Mouse (Mus musculus) right cerebral cortex, postnatal 4 days (tissue): ENCODE results near the gene Abcc1.

Experiments used
- DNase-seq: peaks from one replicate; pipeline ENCODE4 v3.0.0-alpha.2; 2022

Gene Abcc1

DNA sequence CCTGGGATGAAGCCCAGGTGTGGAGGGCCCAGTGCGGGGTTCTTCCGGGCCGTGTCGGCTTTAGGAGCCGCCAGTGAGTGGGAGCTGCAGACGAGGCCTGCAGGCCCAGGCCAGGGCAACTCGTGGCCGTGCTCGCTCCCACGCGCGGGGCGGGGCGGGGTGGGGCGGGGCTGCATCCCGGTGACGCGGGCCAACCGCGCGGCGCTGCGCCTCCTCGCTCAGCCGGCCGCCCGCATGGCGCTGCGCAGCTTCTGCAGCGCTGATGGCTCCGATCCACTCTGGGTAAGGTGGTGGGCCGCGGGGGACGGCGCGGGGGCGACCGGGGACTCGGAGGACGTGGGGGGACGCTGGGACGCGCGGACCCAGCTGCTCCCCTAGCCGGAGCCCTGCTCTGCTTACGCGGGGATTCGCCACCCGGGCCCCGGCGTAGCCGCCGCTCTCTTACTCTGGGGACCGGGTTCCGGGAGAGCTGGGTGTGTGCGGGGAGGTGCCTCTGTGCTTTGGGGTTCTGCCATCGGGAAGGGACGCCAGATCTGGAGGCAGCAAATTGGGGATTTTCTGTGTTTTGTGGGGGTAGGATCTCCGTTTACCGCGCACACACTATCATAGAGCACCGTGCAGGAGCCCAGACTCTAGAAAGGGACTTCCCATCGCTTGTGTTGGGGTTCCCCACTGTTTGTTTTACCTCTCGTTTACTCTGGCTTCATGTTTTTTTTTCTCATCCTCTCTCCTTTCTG, at the start of gene Abcc1:
Abcc1 (plus strand) TSS at position 197 of the 737 bp plus-strand sequence.
- DNase-seq = peak; percentile 78

DNA sequence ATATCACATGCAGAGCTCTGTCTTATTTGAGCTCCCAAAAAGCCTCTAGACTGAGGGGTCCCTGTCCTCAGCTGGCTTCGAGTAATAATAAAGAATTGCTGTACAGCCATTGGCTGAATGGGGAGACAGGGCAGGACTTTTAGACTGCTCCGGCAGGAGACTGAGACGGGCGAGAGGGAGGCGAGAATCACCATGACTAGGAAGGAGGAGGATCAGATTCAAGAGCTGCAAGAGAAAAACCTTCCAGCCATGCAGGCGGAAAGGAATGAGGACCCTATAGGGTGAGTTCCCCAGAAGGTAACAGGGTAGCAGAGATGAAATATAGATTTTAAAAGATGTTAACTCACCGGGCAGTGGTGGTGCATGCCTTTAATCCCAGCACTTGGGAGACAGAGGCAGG, 48.4 kb upstream of the Abcc1 start:
- DNase-seq = no peak

DNA sequence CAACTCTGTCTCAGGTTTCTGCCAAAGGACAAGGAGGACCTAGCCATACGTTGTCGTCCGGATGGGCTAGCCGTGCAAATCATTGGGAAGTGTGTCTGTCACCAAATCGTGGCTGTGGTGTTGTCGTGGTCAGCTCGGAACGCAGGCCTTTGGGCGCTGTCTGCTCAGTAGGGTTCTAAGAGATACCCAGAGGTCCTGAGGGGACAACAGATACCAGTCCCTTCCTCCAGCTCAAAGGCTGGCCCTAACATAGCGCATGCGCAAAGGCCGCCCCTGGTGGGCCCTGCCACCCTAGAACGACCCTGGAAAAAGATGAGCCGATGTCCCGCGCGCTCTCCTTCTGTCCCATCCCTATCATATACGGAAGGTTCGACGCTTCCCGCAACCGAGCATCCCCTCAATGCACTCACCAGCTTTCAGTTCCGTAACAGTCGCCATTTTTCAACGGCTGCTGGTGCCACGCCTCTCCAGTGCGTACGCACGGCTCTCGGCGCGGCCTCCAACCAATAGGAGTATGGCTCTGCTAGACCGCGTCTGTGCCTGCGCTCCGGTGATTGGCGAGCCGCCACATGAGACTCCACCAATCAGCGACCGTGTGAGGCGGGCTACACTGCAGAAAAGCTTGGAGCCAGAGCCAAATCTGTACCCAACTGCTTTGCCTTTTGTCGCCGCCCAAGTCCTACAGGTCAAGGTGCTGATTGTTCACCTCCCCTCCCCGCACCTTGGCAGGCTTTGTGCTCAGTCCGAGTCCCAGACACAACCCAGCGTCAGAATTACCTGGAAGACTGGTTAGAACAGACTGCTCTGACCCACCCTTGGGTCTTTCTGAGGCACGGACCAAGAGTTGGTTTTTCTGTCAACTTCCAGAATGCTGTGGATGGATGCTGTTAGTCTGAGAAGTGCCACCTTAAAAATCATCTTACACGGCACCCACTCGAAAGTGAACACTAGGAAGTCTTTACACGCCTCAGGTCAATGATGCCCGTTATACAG, 44.2 kb upstream of the Abcc1 start, which contains the start of gene Fopnl:
Fopnl (minus strand) TSS at position 522 of the 993 bp plus-strand sequence.
- peak; percentile 99 for DNase-seq

DNA sequence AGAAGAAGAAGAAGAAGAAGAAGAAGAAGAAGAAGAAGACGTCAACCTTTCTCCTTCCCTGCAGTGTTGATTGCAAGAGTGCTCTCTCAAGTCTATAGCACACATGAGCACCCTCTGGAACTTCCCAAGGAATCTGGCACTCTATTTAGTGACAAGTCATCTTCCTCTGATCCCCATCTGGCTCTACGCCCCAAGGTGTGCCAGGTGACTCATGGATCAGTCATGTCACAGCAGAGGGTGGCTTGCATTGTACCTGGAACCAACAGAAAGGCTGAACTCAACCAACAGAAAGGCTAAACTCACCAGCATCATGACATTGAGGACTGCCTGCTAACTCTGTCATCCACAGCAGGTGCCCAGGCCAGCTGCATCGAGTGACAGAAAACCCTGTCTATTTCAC, 41.7 kb upstream of the Abcc1 start:
- no peak for DNase-seq

DNA sequence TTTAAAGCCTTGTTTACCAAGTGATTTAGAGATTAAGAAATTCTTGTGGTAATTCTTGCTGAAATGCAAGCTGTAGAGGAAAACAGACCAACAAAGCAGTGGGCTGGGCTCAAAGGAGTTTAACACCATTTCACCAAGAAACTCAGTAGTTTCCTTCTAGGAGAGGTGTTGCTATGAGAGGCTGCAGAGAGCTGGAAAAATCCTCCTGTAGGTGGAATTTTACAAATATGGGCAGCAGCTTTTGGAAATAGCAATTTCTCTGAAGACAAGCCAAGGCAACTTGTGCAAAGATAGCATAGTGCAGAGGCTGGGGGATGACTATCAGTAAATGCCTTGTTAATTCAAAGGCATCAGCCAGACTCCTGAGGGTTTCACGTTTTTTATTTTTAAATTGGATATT, 40.9 kb upstream of the Abcc1 start:
- no peak for DNase-seq

- no peak for DNase-seq
Observed at GRCm38 (mm10) chr16:14328156-14328555, 33.2 kb upstream of the Abcc1 start.

GRCm38 (mm10) chr16:14344967-14345366, 16.4 kb upstream of the Abcc1 start:
- no peak for DNase-seq

GRCm38 (mm10) chr16:14351571-14351970, 9.8 kb upstream of the Abcc1 start:
- DNase-seq = no peak

GRCm38 (mm10) chr16:14352234-14352633, 9.1 kb upstream of the Abcc1 start:
- DNase-seq = no peak

DNA sequence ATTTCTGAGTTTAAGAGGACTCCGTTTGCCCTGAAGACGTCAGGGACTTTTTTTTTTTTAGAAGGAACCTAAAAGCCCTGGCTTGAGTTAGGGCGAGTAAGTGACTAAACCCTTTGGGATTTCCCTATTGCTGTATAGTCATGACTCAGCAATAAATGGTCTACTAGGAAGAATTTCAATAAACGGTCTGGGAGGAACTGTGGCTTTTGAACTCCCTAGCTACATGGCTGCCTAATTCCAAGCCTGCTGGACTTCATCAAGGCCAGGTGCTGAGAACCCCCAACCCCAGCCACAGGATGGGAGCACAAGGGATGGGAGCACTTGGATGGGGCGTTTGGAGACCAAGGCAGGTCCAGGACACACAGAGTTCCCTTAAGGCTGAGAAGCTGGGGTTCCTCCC, 8.7 kb upstream of the Abcc1 start:
- DNase-seq = no peak

- DNase-seq = no peak
Observed at GRCm38 (mm10) chr16:14357859-14358258, 3.5 kb upstream of the Abcc1 start.

- DNase-seq = no peak
Observed at GRCm38 (mm10) chr16:14358531-14358930, 2.8 kb upstream of the Abcc1 start.

DNA sequence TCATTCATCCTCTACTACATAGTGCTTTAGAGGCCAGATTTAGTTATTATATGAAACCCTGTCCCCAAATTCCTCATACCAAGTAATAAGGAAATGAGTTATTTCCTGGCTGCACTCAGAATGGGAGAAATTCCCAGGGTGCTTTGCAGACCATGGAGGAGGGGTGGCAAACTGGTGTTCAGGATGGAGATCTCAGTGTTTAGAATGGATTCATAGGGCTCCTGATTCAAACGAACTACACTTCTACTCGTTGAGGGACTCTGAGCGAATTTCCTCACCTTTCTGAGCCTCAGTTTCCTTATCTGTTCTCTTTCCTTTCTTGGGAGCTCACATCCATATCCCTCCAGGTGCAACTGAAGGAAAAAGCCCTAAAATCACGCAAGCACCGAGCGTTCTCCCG, 427 bp upstream of the Abcc1 start:
- DNase-seq = no peak

DNA sequence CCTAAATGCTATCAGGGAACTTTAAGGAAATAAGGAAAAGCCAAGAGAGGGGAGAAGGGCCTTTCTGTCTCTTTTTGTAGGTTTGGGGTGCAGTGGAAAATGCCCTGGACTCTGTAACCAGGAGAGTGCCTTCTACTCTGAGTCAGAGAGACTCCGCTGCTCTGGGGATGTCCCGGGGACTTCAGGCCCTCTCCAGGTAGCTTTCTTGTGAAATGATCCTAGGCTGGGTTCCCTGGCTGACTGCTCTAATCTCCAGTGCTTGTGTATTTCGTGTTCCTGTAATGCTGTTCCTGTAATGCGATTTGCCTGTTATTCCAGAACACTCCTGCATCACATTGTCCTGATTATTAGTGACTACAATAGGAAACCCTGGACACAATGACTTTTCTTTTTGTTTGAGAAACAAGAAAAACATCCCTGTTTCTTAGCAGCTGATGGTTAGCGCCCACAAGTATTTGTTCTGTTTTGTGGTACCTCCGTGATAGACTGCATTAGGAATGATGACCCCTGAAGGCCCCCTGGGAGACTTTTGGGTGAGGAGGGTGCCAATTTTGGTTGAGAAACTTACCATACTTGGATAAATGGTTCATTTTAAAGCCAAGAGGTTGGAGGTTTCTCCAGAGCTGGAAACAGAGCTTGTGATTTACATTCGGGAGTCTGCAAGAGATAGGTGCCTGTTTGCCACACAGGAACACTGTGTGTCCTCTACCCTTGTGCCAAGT, 902 bp downstream of the Abcc1 start:
- no peak for DNase-seq

DNA sequence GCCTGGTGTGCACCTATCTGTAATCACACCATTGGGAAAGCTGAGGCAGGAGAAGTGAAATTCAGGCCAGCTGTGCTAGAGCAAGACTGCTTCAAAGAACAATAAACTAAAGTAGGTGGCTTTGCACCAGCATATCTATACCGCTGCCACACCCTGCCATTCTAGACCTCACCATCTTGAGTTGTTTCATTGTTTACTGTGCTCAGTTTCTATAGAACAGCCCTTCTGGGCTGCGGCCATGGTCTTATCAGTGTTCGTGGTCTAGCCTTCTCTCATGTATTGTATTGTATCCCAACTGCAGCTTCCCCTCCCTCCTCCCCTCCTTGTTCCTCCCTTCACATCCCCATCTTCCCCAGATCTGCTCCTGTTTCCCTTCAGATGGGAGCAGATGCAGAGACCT, 2.1 kb downstream of the Abcc1 start:
- DNase-seq = no peak

- no peak for DNase-seq
Observed at GRCm38 (mm10) chr16:14364066-14364465, 2.7 kb downstream of the Abcc1 start.

DNA sequence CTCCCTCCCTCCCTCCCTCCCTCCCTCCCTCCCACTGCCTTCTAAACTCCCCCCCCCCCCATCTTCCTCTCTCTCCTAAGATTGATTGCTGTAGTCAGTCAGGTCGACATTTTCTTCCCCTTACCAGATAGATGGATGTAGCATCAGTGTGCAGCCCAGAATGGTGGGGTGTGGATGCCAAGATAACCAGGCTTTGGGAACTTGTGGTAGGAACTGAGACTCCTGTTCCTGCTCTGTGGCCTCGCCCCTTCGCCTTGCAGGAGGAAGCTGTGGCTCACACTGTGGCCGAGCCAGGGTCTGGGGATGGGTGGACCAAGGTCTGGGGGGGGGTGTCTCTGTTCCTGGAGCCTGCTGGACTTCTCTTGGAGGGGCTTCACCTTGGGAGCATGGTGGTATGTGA, 4.1 kb downstream of the Abcc1 start:
- DNase-seq = no peak

DNA sequence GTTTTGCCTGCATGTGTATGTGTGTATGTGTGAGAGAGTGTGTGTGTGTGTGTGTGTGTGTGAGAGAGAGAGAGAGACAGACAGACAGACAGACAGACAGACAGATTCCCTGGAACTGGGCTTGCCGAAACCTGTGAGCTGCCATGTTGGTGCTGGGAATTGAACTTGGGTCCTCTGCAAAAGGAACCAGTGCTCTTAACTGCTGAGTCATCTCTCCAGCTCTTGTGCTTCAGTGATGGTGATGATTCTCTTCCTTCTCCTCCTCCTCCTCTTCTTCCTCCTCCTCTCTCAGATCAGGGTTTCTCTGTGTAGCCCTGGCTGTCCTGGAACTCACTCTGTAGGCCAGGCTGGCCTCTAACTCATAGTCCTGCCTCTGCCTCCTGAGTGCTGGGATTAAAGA, 4.7 kb downstream of the Abcc1 start:
- DNase-seq = no peak

DNA sequence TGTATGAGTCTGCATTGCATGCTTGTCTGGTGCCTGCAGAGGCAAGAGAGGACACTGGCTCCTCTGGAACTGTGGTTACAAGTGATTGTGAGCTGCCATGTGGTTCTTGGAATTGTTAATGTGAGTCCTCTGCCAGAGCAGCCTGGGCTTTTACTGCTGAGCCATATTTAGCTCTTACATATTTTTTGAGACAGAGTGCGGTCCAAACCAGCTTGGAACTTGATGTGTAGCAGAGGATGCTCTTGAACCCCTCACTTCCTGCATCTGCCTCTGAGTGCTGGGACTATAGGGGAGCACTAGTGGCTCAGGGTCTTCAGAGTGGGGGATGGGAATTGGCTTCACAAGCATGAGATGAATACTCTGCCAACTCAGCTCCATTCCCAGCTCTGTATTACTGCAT, 10.0 kb downstream of the Abcc1 start:
- peak; percentile 14 for DNase-seq

DNA sequence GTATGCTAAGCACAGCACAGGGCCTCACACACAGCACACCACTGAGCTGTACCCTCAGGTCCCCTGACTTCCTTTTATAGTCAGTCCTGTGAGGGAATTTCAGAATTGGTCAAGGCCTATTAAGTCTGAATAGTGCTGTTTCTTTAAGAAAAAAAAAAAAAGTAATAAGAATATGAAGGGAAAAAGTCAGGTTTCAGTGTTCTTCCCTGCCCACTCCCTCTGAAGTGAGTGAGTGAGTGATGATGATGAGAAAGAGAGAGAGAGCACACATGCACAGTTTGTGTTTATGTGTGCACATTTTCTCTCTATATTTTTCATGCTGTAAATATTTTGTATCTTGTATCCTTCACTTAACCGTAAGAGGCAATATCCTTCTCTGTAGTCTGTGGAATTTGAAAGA, 11.0 kb downstream of the Abcc1 start:
- DNase-seq = no peak

DNA sequence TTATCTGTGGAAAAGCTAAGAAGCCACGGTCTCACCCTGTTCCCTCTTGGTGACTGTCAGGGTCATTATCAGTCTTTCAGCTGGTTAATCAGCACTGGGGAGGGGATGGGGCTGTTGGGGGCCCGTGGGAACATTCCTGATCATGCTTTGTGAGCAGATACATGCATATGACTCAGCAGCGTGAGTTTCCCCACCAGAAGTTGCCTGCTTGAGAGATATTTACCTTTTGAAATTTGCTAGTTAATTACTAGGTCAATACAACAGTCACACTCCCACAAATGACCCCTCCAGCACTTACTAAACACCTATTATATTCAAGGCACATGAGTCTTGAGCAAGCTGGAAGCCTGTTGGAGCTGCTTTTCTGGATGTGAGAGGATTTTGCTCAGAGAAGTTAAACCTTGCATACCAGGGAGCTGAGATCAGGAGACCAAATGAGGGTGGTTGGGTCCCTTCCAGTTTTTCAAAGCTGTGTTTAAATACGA, 11.5 kb downstream of the Abcc1 start:
- DNase-seq = no peak

DNA sequence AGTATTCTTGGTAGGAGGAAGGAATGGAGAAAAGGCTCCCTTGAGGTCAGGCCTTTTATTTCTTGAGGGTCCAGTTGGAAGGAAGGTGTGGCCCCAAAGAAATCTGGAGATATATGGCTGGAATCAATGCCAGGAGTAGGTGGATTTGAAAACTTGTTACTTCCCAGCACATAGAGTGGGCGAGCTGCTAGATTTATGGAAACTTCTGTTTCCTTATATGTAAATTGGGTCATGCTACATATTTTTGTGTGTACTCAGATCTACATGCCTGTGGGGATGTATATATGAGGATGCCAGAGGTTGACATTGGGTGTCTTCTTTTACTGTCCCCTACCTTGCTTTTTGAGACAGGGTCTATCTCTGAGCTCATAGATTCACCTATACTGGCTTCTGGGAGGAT, 14.6 kb downstream of the Abcc1 start:
- no peak for DNase-seq

DNA sequence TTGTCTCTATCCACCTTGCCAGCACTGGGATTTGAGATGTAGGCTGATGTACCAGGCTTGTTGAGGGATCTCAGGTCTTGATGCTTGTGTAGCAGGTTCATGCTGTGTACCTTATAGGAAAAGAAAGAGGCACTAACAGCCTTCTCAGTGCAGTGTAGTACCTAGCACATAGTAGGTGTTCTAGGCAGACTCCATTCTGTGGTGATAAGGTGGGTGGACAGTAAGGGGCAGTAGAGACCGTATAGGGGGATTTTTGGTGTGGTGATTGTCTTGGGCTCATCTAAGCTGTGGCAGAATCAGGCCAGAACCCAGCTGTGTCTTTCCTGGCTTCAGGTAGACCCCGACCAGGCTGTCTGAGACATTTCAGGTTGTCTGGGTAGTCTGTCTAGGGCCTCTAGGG, 15.0 kb downstream of the Abcc1 start:
- DNase-seq = no peak
